In the genomic region with DNA sequence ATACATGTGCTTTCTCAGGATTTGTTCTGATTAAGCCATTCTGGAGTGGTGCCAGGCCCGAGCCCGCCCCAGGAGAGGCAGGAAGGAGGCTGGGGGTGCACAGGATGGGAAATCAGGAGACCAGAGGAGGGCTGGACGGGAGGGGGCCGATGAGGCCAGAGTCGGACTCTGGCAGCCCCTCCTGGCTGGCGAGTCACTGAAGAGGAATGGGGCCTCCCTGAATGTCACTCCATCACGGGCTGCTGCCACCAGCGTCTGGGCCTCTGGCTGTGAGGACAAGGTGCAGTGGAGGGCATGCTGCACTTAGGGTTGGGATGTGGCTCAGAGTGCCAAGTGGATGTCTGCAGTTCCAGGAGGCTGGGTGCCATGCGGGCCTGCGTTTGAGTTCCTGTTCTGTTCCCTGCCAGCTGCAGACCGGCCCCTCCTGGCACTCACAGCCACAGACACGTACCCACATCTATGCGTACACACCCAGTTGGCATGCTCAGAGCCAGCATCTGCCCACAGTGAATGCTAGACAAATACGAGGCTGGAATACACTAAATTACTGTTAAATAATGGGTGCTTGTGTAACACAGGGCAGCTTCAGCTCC, we compare ENCODE assay signal across 9 mouse cellular contexts.
DNase-seq lines count a peak whose midpoint lies in the region; ATAC-seq lines count a peak whose summit lies in the region.
"Had no signal": no experiment of that assay in that cellular context is flagged by ENCODE, and none has a peak within 500 bp of the region (broad histone marks: within the 10 kb centered on the region; RNA-seq: fewer than 3 reads in every experiment).

No protein-coding gene starts in this region.

- no peaks in the 10 kb centered on the region for H3K27me3 ChIP-seq in midbrain, embryonic 13.5 days
- H3K27me3 ChIP-seq in intestine, embryonic 15.5 days (replicated peaks) = no peaks in the 10 kb centered on the region
- H3K27me3 ChIP-seq: heart, embryonic 13.5 days had no signal

- H3K9ac ChIP-seq in midbrain, embryonic 13.5 days (replicated peaks) = no peak overlapping the region
- no peak overlapping the region for H3K9ac ChIP-seq in intestine, embryonic 15.5 days
- H3K9ac ChIP-seq: heart, embryonic 13.5 days had no signal

- peak; percentile 80 for ATAC-seq in midbrain, embryonic 13.5 days
- no peak for ATAC-seq in intestine, embryonic 15.5 days

- 0 out of 2 replicates have a peak overlapping the region, but pooled peaks have one; percentile 5 for H3K27ac ChIP-seq in midbrain, embryonic 13.5 days
- H3K27ac ChIP-seq in intestine, embryonic 15.5 days = no peak overlapping the region
- H3K27ac ChIP-seq: heart, embryonic 13.5 days had no signal

- peaks cover 6% of the 10 kb centered on the region; the same call in 1 of the 2 replicates for H3K4me1 ChIP-seq in midbrain, embryonic 13.5 days (replicated peaks)
- H3K4me1 ChIP-seq in intestine, embryonic 15.5 days (replicated peaks) = no peaks in the 10 kb centered on the region

- H3K4me2 ChIP-seq in midbrain, embryonic 13.5 days (replicated peaks) = no peak overlapping the region
- no peak overlapping the region for H3K4me2 ChIP-seq in intestine, embryonic 15.5 days (replicated peaks)
- H3K4me2 ChIP-seq: heart, embryonic 13.5 days had no signal

- H3K9me3 ChIP-seq in midbrain, embryonic 13.5 days = no peaks in the 10 kb centered on the region
- no peaks in the 10 kb centered on the region for H3K9me3 ChIP-seq in intestine, embryonic 15.5 days

- DNase-seq in layer of hippocampus, adult 11-12 months (ENCODE audit: low spot score) = peak; percentile 20
- no peak for DNase-seq in layer of hippocampus, adult 9-10 months (ENCODE audit: low spot score)
- DNase-seq in frontal cortex, postnatal 14 days (ENCODE audit: low spot score in 2 of 2) = peak; percentile 17 to 32
- peak; percentile 44 to 82 for DNase-seq in kidney, postnatal 25 days
- no peak for DNase-seq in cerebellum, adult 18-20 months
- no peak for DNase-seq in thymus, postnatal 4 days

- 64% methylated on average over 14 of the region's 14 CpGs for WGBS in midbrain, embryonic 13.5 days
- WGBS in intestine, embryonic 15.5 days = 58% methylated on average over 14 of the region's 14 CpGs

- H3K4me3 ChIP-seq in midbrain, embryonic 13.5 days (replicated peaks) = no peak overlapping the region
- no peak overlapping the region for H3K4me3 ChIP-seq in intestine, embryonic 15.5 days (replicated peaks)
- H3K4me3 ChIP-seq: heart, embryonic 13.5 days had no signal

- H3K36me3 ChIP-seq in midbrain, embryonic 13.5 days = no peaks in the 10 kb centered on the region
- no peaks in the 10 kb centered on the region for H3K36me3 ChIP-seq in intestine, embryonic 15.5 days
- H3K36me3 ChIP-seq: heart, embryonic 13.5 days had no signal

Comparison
In these comparisons a context has a peak if more than half of its experiments do, and no peak if none do; other contexts are left out.
1. DNase-seq: peak in layer of hippocampus, adult 11-12 months (single experiment), frontal cortex, postnatal 14 days (2 of 2) and kidney, postnatal 25 days (2 of 2); none in layer of hippocampus, adult 9-10 months (single experiment), cerebellum, adult 18-20 months (0 of 2) and thymus, postnatal 4 days (single experiment).